Mouse (Mus musculus) liver, adult (tissue): ENCODE data around the gene Cog2.
A peak's percentile ranks its signal among the peaks of the same experiment; 100 is the strongest.

Experiments used
- GATA4 ChIP-seq: IDR thresholded peaks from 2 replicates; pipeline ENCODE4 v1.6.1; 2014; ENCODE audit warnings: mild to moderate bottlenecking, low read length; ENCODE audit not compliant: insufficient replicate concordance

Cog2 gene

GRCm38 (mm10) chr8:124520249-124521080 is at the start of gene Cog2:
TSS of gene Cog2 (plus strand) at chr8:124520767.
- TF ChIP-seq GATA4 = peak; percentile 60; the same call in 1 of the 2 replicates

- no peak for TF ChIP-seq GATA4
Measured at GRCm38 (mm10) chr8:124475690-124476089, 44.9 kb upstream of the Cog2 start.

GRCm38 (mm10) chr8:124476701-124477100 is 43.9 kb upstream of the Cog2 start:
- no peak for TF ChIP-seq GATA4

GRCm38 (mm10) chr8:124479251-124479650 is 41.3 kb upstream of the Cog2 start:
- no peak for TF ChIP-seq GATA4

GRCm38 (mm10) chr8:124480321-124480720 is 40.2 kb upstream of the Cog2 start:
- TF ChIP-seq GATA4 = no peak

GRCm38 (mm10) chr8:124482790-124483189 is 37.8 kb upstream of the Cog2 start:
- no peak for TF ChIP-seq GATA4

- TF ChIP-seq GATA4 = no peak
Measured at GRCm38 (mm10) chr8:124483356-124484115, 37.0 kb upstream of the Cog2 start.

GRCm38 (mm10) chr8:124489311-124489710 is 31.3 kb upstream of the Cog2 start:
- no peak for TF ChIP-seq GATA4

GRCm38 (mm10) chr8:124489786-124490185 is 30.8 kb upstream of the Cog2 start:
- no peak for TF ChIP-seq GATA4

GRCm38 (mm10) chr8:124494397-124494796 is 26.2 kb upstream of the Cog2 start:
- TF ChIP-seq GATA4 = no peak

- TF ChIP-seq GATA4 = no peak
Measured at GRCm38 (mm10) chr8:124494955-124495354, 25.6 kb upstream of the Cog2 start.

GRCm38 (mm10) chr8:124495676-124496075 is 24.9 kb upstream of the Cog2 start:
- no peak for TF ChIP-seq GATA4

- TF ChIP-seq GATA4 = no peak
Measured at GRCm38 (mm10) chr8:124496266-124496665, 24.3 kb upstream of the Cog2 start.

GRCm38 (mm10) chr8:124496871-124497270 is 23.7 kb upstream of the Cog2 start:
- TF ChIP-seq GATA4 = no peak

GRCm38 (mm10) chr8:124498398-124498797 is 22.2 kb upstream of the Cog2 start:
- TF ChIP-seq GATA4 = no peak
